Mouse (Mus musculus) frontal cortex, adult 2 months (tissue): Measurements from ENCODE around the gene Pgbd1. TPM values are rescaled to one million over a fixed set of nuclear protein-coding genes. Genes with fewer than 3 reads are reported as not detected.
"Not testable (repeated sequence)": the region's sequence is repeated elsewhere in the genome, so short reads cannot be mapped to it uniquely, and the experiment has no call there.

Source experiments
- DNase-seq, 2 experiments: peaks; one replicate each; pipeline ENCODE4 v3.0.0; 2022; ENCODE audit warnings: low spot score in 1 of 2; ENCODE audit errors: extremely low spot score in 1 of 2
- polyA plus RNA-seq: library from polyadenylated mRNA; depleted of rRNA; stranded (reverse); fragments of >200 nt; gene quantifications from 2 replicates; pipeline ENCODE4 v1.2.3, GENCODE M21; 2012; rRNA removed

The Pgbd1 gene
- 2.5 and 3.1 TPM in 2 replicates for polyA plus RNA-seq

- peak; percentile 46 to 72 for DNase-seq
Measured at GRCm38 (mm10) chr13:21440503-21441206, at the start of gene Pgbd1. Gene Pgbd1, minus strand, starts transcription at chr13:21441058.

- no peak for DNase-seq
Measured at GRCm38 (mm10) chr13:21486881-21487280, 46.0 kb upstream of the Pgbd1 start.

GRCm38 (mm10) chr13:21478759-21479670 lies 38.2 kb upstream of the Pgbd1 start, which contains the start of the genes Zkscan4 and Gm10065:
Gene Zkscan4, plus strand, starts transcription at chr13:21478907.
Gene Gm10065, minus strand, starts transcription at chr13:21479441.
- DNase-seq: peak; percentile 55 to 89

GRCm38 (mm10) chr13:21472427-21472826 lies 31.6 kb upstream of the Pgbd1 start:
- DNase-seq: no peak

GRCm38 (mm10) chr13:21469097-21469496 lies 28.2 kb upstream of the Pgbd1 start:
- DNase-seq: no peak

- peak; percentile 40 to 83 for DNase-seq
Measured at GRCm38 (mm10) chr13:21468061-21469019, 27.5 kb upstream of the Pgbd1 start, which contains the start of gene Nkapl. Gene Nkapl, minus strand, starts transcription at chr13:21468509.

- DNase-seq: no peak
Measured at GRCm38 (mm10) chr13:21467336-21467735, 26.5 kb upstream of the Pgbd1 start.

- DNase-seq: not testable (repeated sequence)
Measured at GRCm38 (mm10) chr13:21462516-21462915, 21.7 kb upstream of the Pgbd1 start.

- DNase-seq: no peak
Measured at GRCm38 (mm10) chr13:21456347-21456746, 15.5 kb upstream of the Pgbd1 start.

- no peak for DNase-seq
Measured at GRCm38 (mm10) chr13:21454133-21454532, 13.3 kb upstream of the Pgbd1 start.

- peak; percentile 75 to 91 for DNase-seq
Measured at GRCm38 (mm10) chr13:21453449-21453848, 12.6 kb upstream of the Pgbd1 start, which contains the start of gene Zscan26. Gene Zscan26, minus strand, starts transcription at chr13:21453730.

GRCm38 (mm10) chr13:21453042-21453441 lies 12.2 kb upstream of the Pgbd1 start:
- no peak for DNase-seq

- no peak for DNase-seq
Measured at GRCm38 (mm10) chr13:21447856-21448614, 7.2 kb upstream of the Pgbd1 start.

- no peak for DNase-seq
Measured at GRCm38 (mm10) chr13:21446796-21447195, 5.9 kb upstream of the Pgbd1 start.

GRCm38 (mm10) chr13:21441207-21441572 lies 332 bp upstream of the Pgbd1 start:
- DNase-seq: no peak

GRCm38 (mm10) chr13:21435476-21435875 lies 5.4 kb downstream of the Pgbd1 start:
- no peak for DNase-seq

GRCm38 (mm10) chr13:21427631-21428030 lies 13.2 kb downstream of the Pgbd1 start:
- DNase-seq: no peak

GRCm38 (mm10) chr13:21423301-21423700 lies 17.6 kb downstream of the Pgbd1 start:
- no peak for DNase-seq

GRCm38 (mm10) chr13:21418865-21419264 lies 22.0 kb downstream of the Pgbd1 start:
- no peak for DNase-seq
